Comparison of ENCODE assay signal across 14 mouse cellular contexts in genomic region chr2:124562091-124562490, GRCm38 (mm10).
A peak's percentile ranks its signal among the peaks of the same experiment; 100 is the strongest.
DNase-seq lines count a peak whose midpoint lies in the region; ATAC-seq lines count a peak whose summit lies in the region.
"Had no signal": no experiment of that assay in that cellular context is flagged by ENCODE, and none has a peak within 500 bp of the region (broad histone marks: within the 10 kb centered on the region; RNA-seq: fewer than 3 reads in every experiment).

No protein-coding gene starts in this region.

- no peaks in the 10 kb centered on the region for H3K27me3 ChIP-seq in hindbrain, embryonic 13.5 days
- no peaks in the 10 kb centered on the region for H3K27me3 ChIP-seq in hindbrain, embryonic 11.5 days (ENCODE audit: control insufficient read depth, insufficient read depth, low read length)
- no peaks in the 10 kb centered on the region for H3K27me3 ChIP-seq in neural tube, embryonic 15.5 days (replicated peaks)
- H3K27me3 ChIP-seq: embryonic facial prominence, embryonic 12.5 days; liver, embryonic 12.5 days had no signal

- H3K4me3 ChIP-seq in hindbrain, embryonic 13.5 days: no peak overlapping the region
- H3K4me3 ChIP-seq in hindbrain, embryonic 11.5 days (ENCODE audit: low read depth, low read length): no peak overlapping the region
- no peak overlapping the region for H3K4me3 ChIP-seq in neural tube, embryonic 15.5 days (replicated peaks)
- H3K4me3 ChIP-seq: embryonic facial prominence, embryonic 12.5 days; liver, embryonic 12.5 days had no signal

- H3K4me2 ChIP-seq in hindbrain, embryonic 13.5 days: no peak overlapping the region
- H3K4me2 ChIP-seq in hindbrain, embryonic 11.5 days (replicated peaks; ENCODE audit: low read depth, low read length): no peak overlapping the region
- no peak overlapping the region for H3K4me2 ChIP-seq in neural tube, embryonic 15.5 days
- H3K4me2 ChIP-seq: embryonic facial prominence, embryonic 12.5 days; liver, embryonic 12.5 days had no signal

- H3K36me3 ChIP-seq in hindbrain, embryonic 13.5 days: no peaks in the 10 kb centered on the region
- H3K36me3 ChIP-seq in hindbrain, embryonic 11.5 days (ENCODE audit: control insufficient read depth, insufficient read depth, low read length): no peaks in the 10 kb centered on the region
- H3K36me3 ChIP-seq in neural tube, embryonic 15.5 days: no peaks in the 10 kb centered on the region
- H3K36me3 ChIP-seq: embryonic facial prominence, embryonic 12.5 days; liver, embryonic 12.5 days had no signal

- no peak for ATAC-seq in hindbrain, embryonic 13.5 days (ENCODE audit: low FRiP score)
- no peak for ATAC-seq in hindbrain, embryonic 11.5 days (ENCODE audit: low FRiP score)
- ATAC-seq in neural tube, embryonic 15.5 days (ENCODE audit: low FRiP score): peak; percentile 45
- ATAC-seq: liver, embryonic 12.5 days had no signal

- H3K27ac ChIP-seq in hindbrain, embryonic 13.5 days: peak overlapping the region; percentile 71
- no peak overlapping the region for H3K27ac ChIP-seq in hindbrain, embryonic 11.5 days (ENCODE audit: low read depth, low read length)
- no peak overlapping the region for H3K27ac ChIP-seq in neural tube, embryonic 15.5 days (replicated peaks)
- H3K27ac ChIP-seq: embryonic facial prominence, embryonic 12.5 days; kidney, postnatal 0 days; liver, embryonic 12.5 days had no signal

- peaks cover 10% of the 10 kb centered on the region for H3K4me1 ChIP-seq in hindbrain, embryonic 13.5 days (replicated peaks)
- H3K4me1 ChIP-seq in hindbrain, embryonic 11.5 days (replicated peaks; ENCODE audit: control insufficient read depth, insufficient read depth, low read length): no peaks in the 10 kb centered on the region
- H3K4me1 ChIP-seq in neural tube, embryonic 15.5 days: peaks cover 18% of the 10 kb centered on the region
- H3K4me1 ChIP-seq: embryonic facial prominence, embryonic 12.5 days; liver, embryonic 12.5 days had no signal

- no peaks in the 10 kb centered on the region for H3K9me3 ChIP-seq in hindbrain, embryonic 13.5 days
- no peaks in the 10 kb centered on the region for H3K9me3 ChIP-seq in hindbrain, embryonic 11.5 days (ENCODE audit: control insufficient read depth, low read length)
- H3K9me3 ChIP-seq in neural tube, embryonic 15.5 days (replicated peaks): no peaks in the 10 kb centered on the region
- H3K9me3 ChIP-seq: embryonic facial prominence, embryonic 12.5 days; liver, embryonic 12.5 days had no signal

- no peak overlapping the region for H3K9ac ChIP-seq in hindbrain, embryonic 13.5 days
- H3K9ac ChIP-seq in hindbrain, embryonic 11.5 days (ENCODE audit: low read depth, low read length): no peak overlapping the region
- no peak overlapping the region for H3K9ac ChIP-seq in neural tube, embryonic 15.5 days (replicated peaks)
- H3K9ac ChIP-seq: embryonic facial prominence, embryonic 12.5 days; liver, embryonic 12.5 days had no signal

- 58% methylated on average over 2 of the region's 2 CpGs for WGBS in hindbrain, embryonic 13.5 days
- WGBS in hindbrain, embryonic 11.5 days: 63% methylated on average over 2 of the region's 2 CpGs
- 46% methylated on average over 2 of the region's 2 CpGs for WGBS in neural tube, embryonic 15.5 days

- peak; percentile 5 to 19 for DNase-seq in cerebellum, adult 18-20 months
- no peak for DNase-seq in cerebellum, adult 9-10 months
- no peak for DNase-seq in hindbrain, embryonic 11.5 days (ENCODE audit: low spot score)
- no peak for DNase-seq in neural tube, embryonic 10.5 days (ENCODE audit: extremely low spot score, low spot score)
- DNase-seq in T-cell, adult 2 months (ENCODE audit: low spot score): no peak
- DNase-seq in testis, postnatal 14 days (ENCODE audit: low spot score): no peak
- DNase-seq: adrenal gland, adult 8-10 months; kidney, adult 11 months; retina, postnatal 1 day had no signal

Comparison
In these comparisons a context has a peak if more than half of its experiments do, and no peak if none do; other contexts are left out.
1. DNase-seq: peak in cerebellum, adult 18-20 months (2 of 2); none in cerebellum, adult 9-10 months (single experiment), hindbrain, embryonic 11.5 days (single experiment), neural tube, embryonic 10.5 days (single experiment), T-cell, adult 2 months (single experiment) and testis, postnatal 14 days (single experiment).